Mouse (Mus musculus): Measurements from ENCODE around the gene Slc51b. TPM values are rescaled to one million over a fixed set of nuclear protein-coding genes. Genes with fewer than 3 reads are reported as not detected.
A peak's percentile ranks its signal among the peaks of the same experiment; 100 is the strongest.

The Slc51b gene
- total RNA-seq, 2 experiments from 2014 or later = not detected

GRCm38 (mm10) chr9:65381017-65381590, 41.7 kb downstream of the Slc51b start:
- no peak for DNase-seq (ENCODE audit: low spot score in 2 of 2)
- intact Hi-C loops (cut with DNase I) = no loop called here

- intact Hi-C loops (cut with DNase I) = no loop called here
- DNase-seq (ENCODE audit: low spot score in 2 of 2) = peak; percentile 67 to 78
Observed at GRCm38 (mm10) chr9:65375163-65375934, 47.4 kb downstream of the Slc51b start.

GRCm38 (mm10) chr9:65374468-65375162, 48.1 kb downstream of the Slc51b start:
- intact Hi-C loops (cut with DNase I) = no loop called here
- no peak for DNase-seq (ENCODE audit: low spot score in 2 of 2)

- DNase-seq (ENCODE audit: low spot score in 2 of 2) = peak; percentile 22 to 43
- intact Hi-C loops (cut with DNase I) = loop anchor here (1.0 kb wide), 1 partner anchor 60 kb away; no protein-coding TSS in a partner anchor
Observed at GRCm38 (mm10) chr9:65372449-65372848, 50.3 kb downstream of the Slc51b start.

- intact Hi-C loops (cut with DNase I) = loop anchor here (1.0 kb wide), 1 partner anchor 61 kb away; no protein-coding TSS in a partner anchor
- no peak for DNase-seq (ENCODE audit: low spot score in 2 of 2)
Observed at GRCm38 (mm10) chr9:65371756-65372155, 51.0 kb downstream of the Slc51b start.

- intact Hi-C loops (cut with DNase I) = no loop called here
- DNase-seq (ENCODE audit: low spot score in 2 of 2) = no peak
Observed at GRCm38 (mm10) chr9:65365721-65366120, 57.0 kb downstream of the Slc51b start.

GRCm38 (mm10) chr9:65363684-65364083, 59.1 kb downstream of the Slc51b start:
- DNase-seq (ENCODE audit: low spot score in 2 of 2) = no peak
- intact Hi-C loops (cut with DNase I) = no loop called here

Other genes starting within 250 kb of the Slc51b start
- 1 to 10 TPM; 3.1 to 3.9 TPM for gene Parp16, start 227.6 kb downstream of the Slc51b start, total RNA-seq (2021)
- not detected for gene Cilp, start 157.8 kb downstream of the Slc51b start, total RNA-seq (2021)
- gene Clpx, start 128.7 kb downstream of the Slc51b start, total RNA-seq (2021) = 10 to 100 TPM; 27.3 to 28.3 TPM
- gene Pdcd7, start 76.9 kb downstream of the Slc51b start, total RNA-seq (2021) = 10 to 100 TPM; 21.5 to 22.6 TPM
- gene Ubap1l, start 61.9 kb downstream of the Slc51b start, total RNA-seq (2021) = 1 to 10 TPM; 3.3 to 3.7 TPM
- gene Kbtbd13, start 31.3 kb downstream of the Slc51b start, total RNA-seq (2021) = under 1 TPM in 1 of 2 experiments, not detected in 1; 0.15 TPM
- gene Rasl12, start 24.4 kb downstream of the Slc51b start, total RNA-seq (2021) = 1 to 10 TPM; 2.6 to 3.3 TPM
- 10 to 100 TPM; 16.3 to 18.5 TPM for gene Mtfmt, start 12.8 kb upstream of the Slc51b start, total RNA-seq (2021)
- 10 to 100 TPM; 27.0 to 27.8 TPM for gene Spg21, start 38.0 kb upstream of the Slc51b start, total RNA-seq (2021)
- 1 to 10 TPM; 3.1 TPM for gene Ankdd1a, start 97.2 kb upstream of the Slc51b start, total RNA-seq (2021)
- gene Plekho2, start 157.1 kb upstream of the Slc51b start, total RNA-seq (2021) = 1 to 10 TPM; 6.5 to 9.6 TPM
- under 1 TPM; 0.42 to 0.82 TPM for gene Pif1, start 164.2 kb upstream of the Slc51b start, total RNA-seq (2021)
- 1 to 10 TPM; 1.8 to 2.3 TPM for gene Rbpms2, start 206.7 kb upstream of the Slc51b start, total RNA-seq (2021)
- gene Oaz2, start 245.0 kb upstream of the Slc51b start, total RNA-seq (2021) = 100 to 1,000 TPM; 240 to 243 TPM

Data from left cerebral cortex, postnatal 14 days (tissue).